Mouse (Mus musculus) embryonic facial prominence, embryonic 14.5 days (tissue): Measurements from ENCODE around the gene Gpr3. TPM values are rescaled to one million over a fixed set of nuclear protein-coding genes. Genes with fewer than 3 reads are reported as not detected.

Experiments
- ATAC-seq: fragments of 200-750 bp; cut with Nextera tagmentation; 2 replicates; pipeline ENCODE4 v1.8.0; 2017; ENCODE audit warnings: low read depth, moderate number of reproducible peaks, moderate TSS enrichment
- DNase-seq: peaks from one replicate; pipeline ENCODE4 v3.0.0-alpha.2; 2015; ENCODE audit warnings: low spot score
- H3K27ac ChIP-seq: fragments of 300-500 bp; sonication (generic); replicated peaks from 2 replicates; pipeline ENCODE4 v1.5.1; 2014; ENCODE audit warnings: low read depth, mild to moderate bottlenecking, low read length, moderate library complexity
- H3K27me3 ChIP-seq: fragments of 300-500 bp; sonication (generic); replicated peaks from 2 replicates; pipeline ENCODE4 v1.6.1; 2014; ENCODE audit warnings: low read length; ENCODE audit not compliant: control insufficient read depth, insufficient read depth
- H3K36me3 ChIP-seq: fragments of 300-500 bp; sonication (generic); 2 replicates; pipeline ENCODE4 v1.6.1; 2014; ENCODE audit warnings: low read length, mixed read lengths; ENCODE audit not compliant: control insufficient read depth, insufficient read depth
- H3K4me1 ChIP-seq: fragments of 300-500 bp; sonication (generic); 2 replicates; pipeline ENCODE4 v1.6.1; 2014; ENCODE audit warnings: antibody characterized with exemption, low read length; ENCODE audit not compliant: control insufficient read depth, insufficient read depth
- H3K4me2 ChIP-seq: fragments of 300-500 bp; sonication (generic); 2 replicates; pipeline ENCODE4 v1.6.1; 2014; ENCODE audit warnings: low read depth, mild to moderate bottlenecking, low read length, moderate library complexity, mixed read lengths
- H3K4me3 ChIP-seq: fragments of 300-500 bp; sonication (generic); 2 replicates; pipeline ENCODE4 v1.5.1; 2014; ENCODE audit warnings: low read depth, mild to moderate bottlenecking, low read length
- H3K9ac ChIP-seq: fragments of 300-500 bp; sonication (generic); 2 replicates; pipeline ENCODE4 v1.6.1; 2014; ENCODE audit warnings: low read depth, mild to moderate bottlenecking, low read length, moderate library complexity, mixed read lengths
- H3K9me3 ChIP-seq: fragments of 300-500 bp; sonication (generic); 2 replicates; pipeline ENCODE4 v1.6.1; 2016; ENCODE audit warnings: low read length; ENCODE audit not compliant: control insufficient read depth
- WGBS: fragments of 180-500 bp; shearing (Covaris S2); extraction: QIAGEN DNeasy Blood & Tissue Kit; methylation state at CpG from one replicate; pipeline ENCODE4 v1.1.7; 2014; 5-methylcytosine and 5-hydroxymethylcytosine counted together
- microRNA-seq: library from miRNA; unstranded; fragments of <30 nt; microRNA quantifications from one replicate; pipeline ENCODE4, GENCODE M21; 2016; ENCODE audit warnings: borderline number of aligned reads
- polyA plus RNA-seq: library from polyadenylated mRNA; unstranded; fragments of >200 nt; fragmentation: Nextera tagmentation; extraction: Ambion mirVana; gene quantifications from 2 replicates; pipeline ENCODE4 v1.2.1, GENCODE M21; 2014

Gpr3 gene
- polyA plus RNA-seq, 1 experiment from 2014 or later: 0.19 TPM

- WGBS: 84% methylated on average over 10 of the region's 10 CpGs
- Histone ChIP-seq H3K4me1 (peaks cover 6% of the 10 kb centered on the region), H3K4me2 (no peak overlapping the region), H3K27me3 (no peaks in the 10 kb centered on the region), H3K27ac (peak overlapping the region; percentile 19), H3K9me3 (no peaks in the 10 kb centered on the region), H3K9ac (no peak overlapping the region), H3K4me3 (no peak overlapping the region), H3K36me3 (peaks cover 13% of the 10 kb centered on the region)
- no peak for ATAC-seq
- peak; percentile 50 for DNase-seq
These were observed 42.9 kb downstream of the Gpr3 start for GRCm38 (mm10) chr4:133169237-133170055.

- Histone ChIP-seq H3K27ac (no peak overlapping the region), H3K4me2 (no peak overlapping the region), H3K27me3 (no peaks in the 10 kb centered on the region), H3K4me1 (peaks cover 6% of the 10 kb centered on the region), H3K4me3 (no peak overlapping the region), H3K9me3 (no peaks in the 10 kb centered on the region), H3K36me3 (peaks cover 13% of the 10 kb centered on the region), H3K9ac (no peak overlapping the region)
- WGBS: 86% methylated on average over 9 of the region's 9 CpGs
- ATAC-seq (no peak), DNase-seq (no peak)
These were observed 45.6 kb downstream of the Gpr3 start for GRCm38 (mm10) chr4:133166773-133167172.

GRCm38 (mm10) chr4:133162196-133162595 is 50.1 kb downstream of the Gpr3 start:
- no peak overlapping the region for H3K4me3 ChIP-seq
- no peak overlapping the region for H3K27ac ChIP-seq
- H3K4me2 ChIP-seq: no peak overlapping the region
- no peak overlapping the region for H3K9ac ChIP-seq
- H3K27me3 ChIP-seq: no peaks in the 10 kb centered on the region
- DNase-seq (no peak), ATAC-seq (no peak)
- H3K9me3 ChIP-seq: no peaks in the 10 kb centered on the region
- peaks cover 4% of the 10 kb centered on the region; the same call in 1 of the 2 replicates for H3K4me1 ChIP-seq
- WGBS: 76% methylated on average over 6 of the region's 6 CpGs
- H3K36me3 ChIP-seq: peaks cover 13% of the 10 kb centered on the region

- DNase-seq (no peak), ATAC-seq (no peak)
- H3K27me3 ChIP-seq: no peaks in the 10 kb centered on the region
- H3K27ac ChIP-seq: no peak overlapping the region
- H3K4me2 ChIP-seq: no peak overlapping the region
- no peak overlapping the region for H3K9ac ChIP-seq
- H3K4me3 ChIP-seq: no peak overlapping the region
- H3K36me3 ChIP-seq: peaks cover 8% of the 10 kb centered on the region
- WGBS: 70% methylated on average over 4 of the region's 4 CpGs
- no peaks in the 10 kb centered on the region for H3K9me3 ChIP-seq
- H3K4me1 ChIP-seq: peaks cover 4% of the 10 kb centered on the region; the same call in 1 of the 2 replicates
These were observed 51.5 kb downstream of the Gpr3 start for GRCm38 (mm10) chr4:133160821-133161220.

GRCm38 (mm10) chr4:133160211-133160610 is 52.1 kb downstream of the Gpr3 start:
- no peak for ATAC-seq
- WGBS: 70% methylated on average over 8 of the region's 8 CpGs
- no peak overlapping the region for H3K9ac ChIP-seq

GRCm38 (mm10) chr4:133159646-133160045 is 52.7 kb downstream of the Gpr3 start:
- Histone ChIP-seq H3K36me3 (no peaks in the 10 kb centered on the region; the same call in 1 of the 2 replicates), H3K4me3 (no peak overlapping the region), H3K27me3 (no peaks in the 10 kb centered on the region), H3K9ac (no peak overlapping the region), H3K4me2 (no peak overlapping the region), H3K4me1 (peaks cover 4% of the 10 kb centered on the region; the same call in 1 of the 2 replicates), H3K27ac (no peak overlapping the region; the same call in 1 of the 2 replicates), H3K9me3 (no peaks in the 10 kb centered on the region)
- 71% methylated on average over 4 of the region's 4 CpGs for WGBS
- no peak for DNase-seq
- no peak for ATAC-seq

More at GRCm38 (mm10) chr4:133160211-133160610, 52.1 kb downstream of the Gpr3 start:
- Histone ChIP-seq H3K9me3 (no peaks in the 10 kb centered on the region), H3K27ac (no peak overlapping the region), H3K4me3 (no peak overlapping the region), H3K36me3 (peaks cover 5% of the 10 kb centered on the region), H3K4me2 (no peak overlapping the region), H3K27me3 (no peaks in the 10 kb centered on the region), H3K4me1 (peaks cover 4% of the 10 kb centered on the region; the same call in 1 of the 2 replicates)
- no peak for DNase-seq

Small RNAs within 50 kb of the gene (microRNA-seq; reads per million reads assigned to microRNA genes)
- 0.83 reads per million for gene Mir7017

Other genes with a start within 250 kb of the Gpr3 start
- 0.48 and 0.85 TPM in 2 replicates for gene Fgr, start 238.4 kb downstream of the Gpr3 start, polyA plus RNA-seq
- gene Ahdc1, start 201.3 kb downstream of the Gpr3 start, polyA plus RNA-seq: 11.0 and 11.7 TPM in 2 replicates
- gene Wasf2, start 82.0 kb downstream of the Gpr3 start, polyA plus RNA-seq: 83.4 and 92.4 TPM in 2 replicates
- gene Cd164l2, start 405 bp downstream of the Gpr3 start, polyA plus RNA-seq: 2.5 and 3.8 TPM in 2 replicates
- gene Map3k6, start 28.3 kb upstream of the Gpr3 start, polyA plus RNA-seq: 6.0 and 7.9 TPM in 2 replicates
- 11.0 and 11.5 TPM in 2 replicates for gene Sytl1, start 50.6 kb upstream of the Gpr3 start, polyA plus RNA-seq
- gene Tmem222, start 65.3 kb upstream of the Gpr3 start, polyA plus RNA-seq: 68.3 and 80.7 TPM in 2 replicates
- gene Wdtc1, start 140.9 kb upstream of the Gpr3 start, polyA plus RNA-seq: 17.4 and 17.6 TPM in 2 replicates
- gene Slc9a1, start 157.2 kb upstream of the Gpr3 start, polyA plus RNA-seq: 9.2 and 11.0 TPM in 2 replicates